Mouse (Mus musculus): Measurements from ENCODE around the gene Adh6a. TPM values are rescaled to one million over a fixed set of nuclear protein-coding genes. Genes with fewer than 3 reads are reported as not detected.

The Adh6a gene
- polyA plus RNA-seq, 1 experiment from 2014 or later = not detected

GRCm38 (mm10) chr3:138375148-138375547 is 62.1 kb downstream of the Adh6a start:
- no peak for ATAC-seq (ENCODE audit: insufficient number of reproducible peaks, insufficient read depth, low FRiP score, low read depth)
- no peaks in the 10 kb centered on the region for H3K27me3 ChIP-seq (ENCODE audit: control insufficient read depth, insufficient read depth, low read length)
- H3K27ac ChIP-seq (replicated peaks in 1 of 2; ENCODE audit: control insufficient read depth in 1 of 2, insufficient read depth in 1 of 2, low read depth in 2 of 2, low read length in 2 of 2) = no peak overlapping the region
- H3K9me3 ChIP-seq (ENCODE audit: control insufficient read depth, low read length) = no peaks in the 10 kb centered on the region
- H3K9ac ChIP-seq (ENCODE audit: low read length) = no peak overlapping the region
- no peaks in the 10 kb centered on the region for H3K4me1 ChIP-seq (ENCODE audit: control insufficient read depth in 2 of 2, insufficient read depth in 2 of 2, low read length in 2 of 2)
- H3K36me3 ChIP-seq (ENCODE audit: control insufficient read depth, insufficient read depth, low read length) = no peaks in the 10 kb centered on the region
- 70% methylated on average over 2 of the region's 2 CpGs for WGBS
- no peak overlapping the region for H3K4me3 ChIP-seq (ENCODE audit: control insufficient read depth in 1 of 2, insufficient read depth in 1 of 2, low read depth in 1 of 2, low read length in 2 of 2)
- no peak overlapping the region for H3K4me2 ChIP-seq (ENCODE audit: low read length)

Other genes starting within 250 kb of the Adh6a start
- 16.5 and 18.7 TPM in 2 replicates for gene 1110002E22Rik, start 248.2 kb upstream of the Adh6a start, polyA plus RNA-seq (2014; fragmentation: Nextera tagmentation; extraction: Ambion mirVana)
- gene Gm5105, start 245.9 kb upstream of the Adh6a start, polyA plus RNA-seq (2014; fragmentation: Nextera tagmentation; extraction: Ambion mirVana) = 0.57 and 0.89 TPM in 2 replicates
- gene Trmt10a, start 169.8 kb upstream of the Adh6a start, polyA plus RNA-seq (2014; fragmentation: Nextera tagmentation; extraction: Ambion mirVana) = 7.0 and 7.7 TPM in 2 replicates
- 6.9 and 7.5 TPM in 2 replicates for gene Mttp, start 168.3 kb upstream of the Adh6a start, polyA plus RNA-seq (2014; fragmentation: Nextera tagmentation; extraction: Ambion mirVana)
- gene 4930579F01Rik, start 119.5 kb upstream of the Adh6a start, polyA plus RNA-seq (2014; fragmentation: Nextera tagmentation; extraction: Ambion mirVana) = not detected in 2 replicates
- not detected in 2 replicates for gene Adh7, start 95.5 kb upstream of the Adh6a start, polyA plus RNA-seq (2014; fragmentation: Nextera tagmentation; extraction: Ambion mirVana)
- 3.6 and 6.5 TPM in 2 replicates for gene Adh1, start 52.3 kb upstream of the Adh6a start, polyA plus RNA-seq (2014; fragmentation: Nextera tagmentation; extraction: Ambion mirVana)
- gene Adh6b, start 28.5 kb downstream of the Adh6a start, polyA plus RNA-seq (2014; fragmentation: Nextera tagmentation; extraction: Ambion mirVana) = 3.2 and 4.5 TPM in 2 replicates
- gene Adh4, start 102.2 kb downstream of the Adh6a start, polyA plus RNA-seq (2014; fragmentation: Nextera tagmentation; extraction: Ambion mirVana) = not detected in 2 replicates
- gene Adh5, start 129.8 kb downstream of the Adh6a start, polyA plus RNA-seq (2014; fragmentation: Nextera tagmentation; extraction: Ambion mirVana) = 171 and 179 TPM in 2 replicates
- 46.1 and 49.1 TPM in 2 replicates for gene Metap1, start 176.2 kb downstream of the Adh6a start, polyA plus RNA-seq (2014; fragmentation: Nextera tagmentation; extraction: Ambion mirVana)
- gene Eif4e, start 212.9 kb downstream of the Adh6a start, polyA plus RNA-seq (2014; fragmentation: Nextera tagmentation; extraction: Ambion mirVana) = 230 and 246 TPM in 2 replicates